Mouse (Mus musculus) forebrain, embryonic 11.5 days (tissue): ENCODE results near the gene Taok3. TPM values are rescaled to one million over a fixed set of nuclear protein-coding genes. Genes with fewer than 3 reads are reported as not detected.

Experiments used
- ATAC-seq: fragments of 200-750 bp; cut with Nextera tagmentation; replicated peaks from 2 replicates; pipeline ENCODE4 v1.8.0; 2017; ENCODE audit warnings: moderate TSS enrichment; ENCODE audit not compliant: low FRiP score
- DNase-seq: peaks from one replicate; pipeline ENCODE4 v3.0.0-alpha.2; 2017; ENCODE audit warnings: low spot score
- H3K27ac ChIP-seq: fragments of 300-500 bp; sonication (generic); 2 replicates; pipeline ENCODE4 v1.5.1; 2014; ENCODE audit warnings: low read depth, low read length
- H3K27me3 ChIP-seq: fragments of 300-500 bp; sonication (generic); 2 replicates; pipeline ENCODE4 v1.6.1; 2014; ENCODE audit warnings: mild to moderate bottlenecking, low read length, mixed read lengths; ENCODE audit not compliant: control insufficient read depth, insufficient read depth
- H3K36me3 ChIP-seq: fragments of 300-500 bp; sonication (generic); 2 replicates; pipeline ENCODE4 v1.6.1; 2014; ENCODE audit warnings: mild to moderate bottlenecking, low read length, moderate library complexity, mixed read lengths; ENCODE audit not compliant: control insufficient read depth, insufficient read depth
- H3K4me1 ChIP-seq: fragments of 300-500 bp; sonication (generic); replicated peaks from 2 replicates; pipeline ENCODE4 v1.6.1; 2014; ENCODE audit warnings: low read length, mixed read lengths; ENCODE audit not compliant: control insufficient read depth, insufficient read depth
- H3K4me2 ChIP-seq: fragments of 300-500 bp; sonication (generic); 2 replicates; pipeline ENCODE4 v1.6.1; 2014; ENCODE audit warnings: low read depth, mild to moderate bottlenecking, low read length, moderate library complexity, mixed read lengths; ENCODE audit not compliant: severe bottlenecking
- H3K4me3 ChIP-seq: fragments of 300-500 bp; sonication (generic); 2 replicates; pipeline ENCODE4 v1.5.1; 2014; ENCODE audit warnings: low read depth, low read length
- H3K9ac ChIP-seq: fragments of 300-500 bp; sonication (generic); 2 replicates; pipeline ENCODE4 v1.6.1; 2014; ENCODE audit warnings: low read length
- H3K9me3 ChIP-seq: fragments of 300-500 bp; sonication (generic); 2 replicates; pipeline ENCODE4 v1.6.1; 2016; ENCODE audit warnings: low read length, mixed read lengths; ENCODE audit not compliant: control insufficient read depth
- WGBS: fragments of 180-500 bp; shearing (Covaris S2); extraction: QIAGEN DNeasy Blood & Tissue Kit; methylation state at CpG from one replicate; pipeline ENCODE4 v1.1.7; 2014; 5-methylcytosine and 5-hydroxymethylcytosine counted together
- polyA plus RNA-seq: library from polyadenylated mRNA; unstranded; fragments of >200 nt; fragmentation: Nextera tagmentation; extraction: Ambion mirVana; gene quantifications from 2 replicates; pipeline ENCODE4 v1.2.1, GENCODE M21; 2014

Taok3 gene
- polyA plus RNA-seq, 1 experiment from 2014 or later = 16.9 TPM

- WGBS = 91% methylated on average over 17 of the region's 17 CpGs
- Histone ChIP-seq H3K4me1 (no peaks in the 10 kb centered on the region), H3K36me3 (no peaks in the 10 kb centered on the region), H3K27me3 (no peaks in the 10 kb centered on the region), H3K9me3 (no peaks in the 10 kb centered on the region), H3K4me3 (no peak overlapping the region), H3K27ac (no peak overlapping the region), H3K9ac (no peak overlapping the region), H3K4me2 (no peak overlapping the region)
- no peak for DNase-seq
- no peak for ATAC-seq
Measured at GRCm38 (mm10) chr5:117133446-117134065, 13.6 kb downstream of the Taok3 start.

- H3K4me2 ChIP-seq = no peak overlapping the region
- no peak overlapping the region for H3K4me3 ChIP-seq
- ATAC-seq = no peak
- H3K27ac ChIP-seq = no peak overlapping the region
- H3K4me1 ChIP-seq = no peaks in the 10 kb centered on the region
- no peak overlapping the region for H3K9ac ChIP-seq
- no peaks in the 10 kb centered on the region for H3K36me3 ChIP-seq
- H3K27me3 ChIP-seq = no peaks in the 10 kb centered on the region
- no peak for DNase-seq
- no peaks in the 10 kb centered on the region for H3K9me3 ChIP-seq
- 80% methylated on average over 19 of the region's 19 CpGs for WGBS
Measured at GRCm38 (mm10) chr5:117134066-117134888, 14.3 kb downstream of the Taok3 start.

- Histone ChIP-seq H3K4me2 (no peak overlapping the region), H3K4me1 (no peaks in the 10 kb centered on the region), H3K4me3 (no peak overlapping the region), H3K27me3 (no peaks in the 10 kb centered on the region), H3K9me3 (no peaks in the 10 kb centered on the region), H3K27ac (no peak overlapping the region), H3K36me3 (no peaks in the 10 kb centered on the region), H3K9ac (no peak overlapping the region)
- DNase-seq = no peak
- no peak for ATAC-seq
- 79% methylated on average over 3 of the region's 3 CpGs for WGBS
Measured at GRCm38 (mm10) chr5:117134889-117135456, 15.0 kb downstream of the Taok3 start.

- H3K4me2 ChIP-seq = no peak overlapping the region
- H3K9ac ChIP-seq = no peak overlapping the region
- H3K27me3 ChIP-seq = no peaks in the 10 kb centered on the region
- H3K9me3 ChIP-seq = no peaks in the 10 kb centered on the region
- H3K36me3 ChIP-seq = no peaks in the 10 kb centered on the region
- DNase-seq (no peak), ATAC-seq (no peak)
- WGBS = 58% methylated on average over 9 of the region's 9 CpGs
- no peaks in the 10 kb centered on the region for H3K4me1 ChIP-seq
- H3K4me3 ChIP-seq = no peak overlapping the region
- no peak overlapping the region for H3K27ac ChIP-seq
Measured at GRCm38 (mm10) chr5:117135869-117136268, 15.9 kb downstream of the Taok3 start.

GRCm38 (mm10) chr5:117136570-117136969 is 16.6 kb downstream of the Taok3 start:
- H3K27ac ChIP-seq = no peak overlapping the region
- ATAC-seq = no peak
- no peaks in the 10 kb centered on the region for H3K4me1 ChIP-seq
- no peaks in the 10 kb centered on the region for H3K27me3 ChIP-seq
- no peak overlapping the region for H3K4me2 ChIP-seq
- no peak for DNase-seq
- no peaks in the 10 kb centered on the region for H3K36me3 ChIP-seq
- H3K4me3 ChIP-seq = no peak overlapping the region
- H3K9ac ChIP-seq = no peak overlapping the region
- H3K9me3 ChIP-seq = no peaks in the 10 kb centered on the region
- WGBS = 89% methylated on average over 5 of the region's 5 CpGs

GRCm38 (mm10) chr5:117137011-117137410 is 17.1 kb downstream of the Taok3 start:
- ATAC-seq (no peak), DNase-seq (no peak)
- no peak overlapping the region for H3K4me2 ChIP-seq
- no peak overlapping the region for H3K27ac ChIP-seq
- no peaks in the 10 kb centered on the region for H3K4me1 ChIP-seq
- no peaks in the 10 kb centered on the region for H3K36me3 ChIP-seq
- no peaks in the 10 kb centered on the region for H3K27me3 ChIP-seq
- 82% methylated on average over 10 of the region's 10 CpGs for WGBS
- H3K9me3 ChIP-seq = no peaks in the 10 kb centered on the region
- H3K9ac ChIP-seq = no peak overlapping the region
- H3K4me3 ChIP-seq = no peak overlapping the region

- no peak overlapping the region for H3K4me3 ChIP-seq
- no peak overlapping the region for H3K9ac ChIP-seq
- H3K27me3 ChIP-seq = no peaks in the 10 kb centered on the region
- H3K36me3 ChIP-seq = no peaks in the 10 kb centered on the region
- no peak for ATAC-seq
- no peaks in the 10 kb centered on the region for H3K9me3 ChIP-seq
- H3K4me1 ChIP-seq = no peaks in the 10 kb centered on the region
- H3K27ac ChIP-seq = no peak overlapping the region
- H3K4me2 ChIP-seq = no peak overlapping the region
- no peak for DNase-seq
- WGBS = 77% methylated on average over 8 of the region's 8 CpGs
Measured at GRCm38 (mm10) chr5:117137594-117137993, 17.7 kb downstream of the Taok3 start.

GRCm38 (mm10) chr5:117138295-117138988 is 18.5 kb downstream of the Taok3 start:
- H3K9ac ChIP-seq = no peak overlapping the region
- no peaks in the 10 kb centered on the region for H3K27me3 ChIP-seq
- DNase-seq (no peak), ATAC-seq (no peak)
- no peaks in the 10 kb centered on the region for H3K4me1 ChIP-seq
- no peaks in the 10 kb centered on the region for H3K9me3 ChIP-seq
- H3K36me3 ChIP-seq = no peaks in the 10 kb centered on the region
- no peak overlapping the region for H3K27ac ChIP-seq
- 80% methylated on average over 11 of the region's 11 CpGs for WGBS
- no peak overlapping the region for H3K4me3 ChIP-seq
- H3K4me2 ChIP-seq = no peak overlapping the region
